Mouse (Mus musculus) megakaryocyte-erythroid progenitor cell, adult 5-6 weeks (primary cell): Measurements from ENCODE around the gene Inhbe. TPM values are rescaled to one million over a fixed set of nuclear protein-coding genes. Genes with fewer than 3 reads are reported as not detected.

Source experiments
- ATAC-seq: replicated peaks from 2 replicates; pipeline ENCODE4 v1.8.0; 2016; ENCODE audit warnings: mild to moderate bottlenecking, inconsistent platforms; ENCODE audit not compliant: severe bottlenecking, poor library complexity, low FRiP score, low TSS enrichment
- total RNA-seq, 2 experiments: library from RNA; stranded (forward) in 1 of 2; stranded (reverse) in 1 of 2; fragments of 200-1000, 215-1000 nt in 1 of 2; fragments of >200 nt in 1 of 2; fragmentation: Nextera tagmentation in 1 of 2; gene quantifications; 2 replicates each; pipeline ENCODE4 v1.2.3; 2014 to 2017

Gene Inhbe
- total RNA-seq, 2 experiments from 2014 or later, result not detected

- no peak for ATAC-seq
Observed at GRCm38 (mm10) chr10:127349810-127350209, 4.4 kb downstream of the Inhbe start.

GRCm38 (mm10) chr10:127348957-127349356, 5.3 kb downstream of the Inhbe start:
- no peak for ATAC-seq

GRCm38 (mm10) chr10:127346173-127346572, 8.0 kb downstream of the Inhbe start:
- no peak for ATAC-seq

- ATAC-seq, result no peak
Observed at GRCm38 (mm10) chr10:127343029-127343428, 11.2 kb downstream of the Inhbe start.

- ATAC-seq, result peak; percentile 71
Observed at GRCm38 (mm10) chr10:127341891-127342639, 12.1 kb downstream of the Inhbe start, which contains the start of gene Gli1. Gene Gli1, minus strand, starts transcription at chr10:127341974.

GRCm38 (mm10) chr10:127341360-127341690, 12.9 kb downstream of the Inhbe start:
- ATAC-seq, result no peak

GRCm38 (mm10) chr10:127340577-127341359, 13.4 kb downstream of the Inhbe start:
- ATAC-seq, result no peak

GRCm38 (mm10) chr10:127339683-127340576, 14.3 kb downstream of the Inhbe start:
- no peak for ATAC-seq

- ATAC-seq, result peak; percentile 89
Observed at GRCm38 (mm10) chr10:127338930-127339682, 15.1 kb downstream of the Inhbe start.

- no peak for ATAC-seq
Observed at GRCm38 (mm10) chr10:127337536-127338099, 16.6 kb downstream of the Inhbe start.

- ATAC-seq, result no peak
Observed at GRCm38 (mm10) chr10:127336952-127337351, 17.3 kb downstream of the Inhbe start.

- ATAC-seq, result no peak
Observed at GRCm38 (mm10) chr10:127335271-127335670, 18.9 kb downstream of the Inhbe start.

- ATAC-seq, result no peak
Observed at GRCm38 (mm10) chr10:127333152-127333551, 21.1 kb downstream of the Inhbe start.

GRCm38 (mm10) chr10:127332211-127332874, 21.9 kb downstream of the Inhbe start:
- ATAC-seq, result peak; percentile 42

- ATAC-seq, result no peak
Observed at GRCm38 (mm10) chr10:127330212-127330611, 24.0 kb downstream of the Inhbe start.

GRCm38 (mm10) chr10:127327461-127328145, 26.6 kb downstream of the Inhbe start:
- ATAC-seq, result no peak

GRCm38 (mm10) chr10:127326828-127327227, 27.4 kb downstream of the Inhbe start:
- ATAC-seq, result no peak
